Mouse (Mus musculus): ENCODE data around the gene Ptprb. TPM values are rescaled to one million over a fixed set of nuclear protein-coding genes. Genes with fewer than 3 reads are reported as not detected.

The Ptprb gene
- polyA plus RNA-seq, 1 experiment from 2014 or later: 2.8 TPM

- Histone ChIP-seq H3K4me2 (replicated peaks; ENCODE audit: low read depth) (no peak overlapping the region), H3K4me3 (ENCODE audit: low read depth, low read length) (no peak overlapping the region), H3K27me3 (ENCODE audit: control insufficient read depth, insufficient read depth, low read length) (no peaks in the 10 kb centered on the region), H3K9ac (ENCODE audit: low read length) (no peak overlapping the region), H3K4me1 (replicated peaks; ENCODE audit: control insufficient read depth, insufficient read depth) (no peaks in the 10 kb centered on the region), H3K27ac (replicated peaks) (no peak overlapping the region), H3K36me3 (ENCODE audit: control insufficient read depth, insufficient read depth, low read length) (no peaks in the 10 kb centered on the region), H3K9me3 (ENCODE audit: control insufficient read depth, low read length) (no peaks in the 10 kb centered on the region)
- 67% methylated on average over 12 of the region's 12 CpGs for WGBS
- no peak for DNase-seq (ENCODE audit: low spot score)
- ATAC-seq (ENCODE audit: low FRiP score, low TSS enrichment): no peak
- TF ChIP-seq EP300 (optimal IDR thresholded peaks at IDR 0.05) (no peak), CTCF (IDR thresholded peaks at IDR 0.05; ENCODE audit: low read depth) (no peak)
These were observed 160.1 kb downstream of the Ptprb start for GRCm38 (mm10) chr10:116435455-116435854.

Other genes with a start within 250 kb of the Ptprb start
- gene 4933416C03Rik, start 161.6 kb upstream of the Ptprb start, polyA plus RNA-seq (2015; fragmentation: Nextera tagmentation; extraction: Ambion mirVana): not detected in 2 replicates
- gene Kcnmb4, start 198.4 kb downstream of the Ptprb start, polyA plus RNA-seq (2015; fragmentation: Nextera tagmentation; extraction: Ambion mirVana): 1.8 and 2.6 TPM in 2 replicates

All from stomach, postnatal 0 days (tissue).